Mouse (Mus musculus) E14TG2a.4 (cell line): ENCODE data around the gene Sv2b.

Source experiments
- CTCF ChIP-seq: conservative IDR thresholded peaks from 2 replicates; pipeline ENCODE4 v1.5.1; 2014; ENCODE audit warnings: low read length
- POU5F1 ChIP-seq: IDR thresholded peaks from 2 replicates; pipeline ENCODE4 v1.6.1; 2014; ENCODE audit warnings: low read length, borderline replicate concordance

DNA sequence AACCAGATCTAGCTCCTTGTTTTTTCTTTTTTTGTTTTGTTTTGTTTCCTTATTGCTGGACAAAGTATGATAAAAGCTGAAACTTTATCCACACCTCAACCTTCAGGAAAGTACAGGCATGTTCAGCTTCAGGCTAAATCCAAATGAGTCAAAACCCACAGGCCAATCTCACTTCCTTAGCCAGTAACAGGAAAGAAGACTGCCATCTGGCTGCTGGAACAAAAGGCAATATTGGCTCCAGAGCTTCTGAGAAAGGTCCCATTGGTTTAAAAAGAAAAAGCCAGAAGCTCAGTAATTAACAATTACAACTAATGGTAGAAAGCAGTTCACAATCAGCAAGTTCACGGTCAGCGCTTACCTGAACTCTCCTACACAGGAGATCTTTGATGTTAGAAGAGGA lies 169.8 kb downstream of the Sv2b start:
- TF ChIP-seq CTCF (no peak), POU5F1 (no peak)
